Mouse (Mus musculus): ENCODE measurements at regions not wholly inside any gene's neighbourhood (a gene's known extent, or its start where the extent isn't known, plus 50 kb on each side); places are given as distances from the start of the nearest gene placed in this dataset.
A peak's percentile ranks its signal among the peaks of the same experiment; 100 is the strongest.

GRCm38 (mm10) chr11:86881710-86882109 is 74.2 kb upstream of the Dhx40 start:
- no peak for ATAC-seq

- no peak for ATAC-seq
Measured at GRCm38 (mm10) chr11:86879356-86879905, 71.9 kb upstream of the Dhx40 start.

GRCm38 (mm10) chr11:86878327-86879065 is 71.0 kb upstream of the Dhx40 start:
- no peak for ATAC-seq

DNA sequence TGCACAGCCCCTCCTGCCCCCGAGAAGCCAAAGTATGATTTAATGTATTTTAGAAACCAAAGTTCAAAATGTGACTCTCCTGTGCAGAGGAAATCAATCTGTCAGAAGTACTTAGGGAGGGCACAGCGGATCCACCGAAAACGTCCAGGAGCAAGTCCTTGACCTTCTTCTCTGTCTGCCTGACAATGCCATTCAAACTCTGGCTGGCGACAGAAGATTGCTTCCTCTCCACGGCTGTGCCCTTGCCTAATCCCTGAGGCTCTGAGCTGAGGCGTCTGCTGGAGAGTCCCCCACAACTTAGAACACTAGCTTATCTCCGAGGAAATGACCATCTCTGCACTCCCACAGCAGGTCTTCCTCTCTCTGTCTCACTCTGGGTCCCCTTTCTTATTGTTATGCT is 69.0 kb upstream of the Dhx40 start:
- no peak for ATAC-seq

GRCm38 (mm10) chr11:86875738-86876137 is 68.2 kb upstream of the Dhx40 start:
- no peak for ATAC-seq

DNA sequence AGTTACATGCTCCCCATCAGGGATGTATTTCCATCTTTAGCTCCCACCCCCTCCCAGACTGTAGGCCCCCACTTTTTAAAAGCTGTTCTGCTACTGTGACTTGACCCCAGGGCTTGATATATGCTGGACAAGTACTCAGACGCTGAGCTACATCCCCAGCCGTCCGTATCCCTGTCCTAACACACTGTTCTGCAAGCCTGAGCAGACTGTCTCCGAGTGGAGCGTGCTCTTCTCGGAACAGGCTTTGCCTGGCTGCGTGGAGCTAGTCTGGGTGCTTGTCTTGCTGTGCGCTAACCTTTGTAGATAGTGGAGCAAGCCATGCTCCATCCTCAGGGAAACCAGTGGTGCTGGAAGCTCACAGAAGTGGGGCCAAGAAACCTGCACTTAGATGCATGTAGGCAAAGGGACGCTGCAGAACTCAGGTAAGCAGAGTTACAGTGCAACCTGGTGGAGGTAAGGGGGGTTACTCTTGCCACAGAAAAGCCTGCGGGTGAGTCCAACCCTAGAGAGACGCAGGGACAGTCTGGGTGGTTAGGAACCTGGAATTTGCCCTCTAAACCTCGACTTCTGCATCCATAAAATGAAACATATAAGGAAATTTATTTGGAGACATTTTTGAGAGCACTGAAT is 67.2 kb upstream of the Dhx40 start:
- ATAC-seq, result no peak

DNA sequence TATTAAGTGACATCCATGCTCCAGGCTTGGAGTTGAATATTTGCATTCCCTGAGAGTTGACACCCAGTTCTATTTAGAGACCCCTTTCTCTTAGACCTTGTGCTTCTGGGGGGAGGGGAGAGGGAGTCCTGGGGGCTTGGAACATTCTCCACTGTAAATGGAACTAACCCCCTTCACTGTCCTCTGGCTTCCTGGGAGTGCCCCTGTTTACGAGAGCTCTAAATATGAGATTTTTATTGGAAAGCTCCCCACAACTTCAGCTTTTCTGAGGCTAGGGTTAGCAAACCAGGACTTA is 65.8 kb upstream of the Dhx40 start:
- ATAC-seq, result no peak

- peak; percentile 56 for ATAC-seq
Measured at GRCm38 (mm10) chr11:86872537-86873405, 65.2 kb upstream of the Dhx40 start.

DNA sequence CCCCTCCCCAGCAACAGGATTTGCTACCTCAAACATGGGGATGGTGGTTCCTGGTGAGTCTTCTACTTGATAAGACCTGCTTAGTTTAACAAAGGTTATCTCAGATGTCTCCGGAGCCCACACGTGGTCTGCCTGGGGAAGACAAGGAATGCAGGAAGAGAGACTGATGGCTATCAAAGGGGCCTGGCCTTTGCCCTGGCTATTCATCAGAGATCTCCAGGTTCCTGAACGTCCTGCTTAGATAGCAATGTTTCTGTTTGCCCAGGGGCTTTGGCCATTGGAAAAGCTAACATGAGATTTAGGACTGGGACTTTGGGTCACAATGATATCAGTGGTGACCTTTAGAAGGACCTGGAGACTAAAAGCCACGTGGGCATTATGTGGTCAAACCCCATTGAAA is 64.2 kb upstream of the Dhx40 start:
- ATAC-seq, result no peak

DNA sequence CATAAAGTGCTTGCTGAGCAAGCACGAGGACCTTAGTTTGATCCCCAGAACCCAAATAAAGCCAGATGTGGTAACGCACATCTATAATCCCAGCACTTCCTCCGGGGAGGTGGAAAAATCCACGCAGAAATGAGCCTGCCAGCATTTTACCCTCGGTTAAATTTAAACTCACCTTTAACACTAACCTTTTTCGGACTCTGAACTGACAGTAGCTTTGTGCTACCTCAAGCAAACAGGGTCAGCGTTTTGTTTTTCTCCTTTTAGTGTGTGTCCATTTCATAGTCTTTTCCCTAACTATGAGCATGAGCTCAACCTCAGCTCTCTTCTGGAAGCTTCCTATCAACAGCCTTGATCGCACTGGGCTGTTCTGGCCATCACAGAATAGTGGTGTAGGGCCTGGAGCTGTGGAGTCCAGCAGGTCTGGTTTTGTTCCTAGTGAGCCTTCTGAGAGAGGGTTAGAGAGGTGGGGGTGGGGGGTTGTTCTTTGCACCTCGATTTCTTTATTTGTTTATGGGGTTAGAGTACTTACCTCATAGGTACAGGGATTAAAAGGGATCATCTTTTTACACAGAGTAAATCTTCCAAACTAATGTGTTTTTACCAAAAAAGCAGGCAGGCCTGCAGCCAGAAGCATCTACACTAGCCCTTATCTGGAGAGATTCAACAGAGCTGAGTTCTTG is 63.1 kb upstream of the Dhx40 start:
- ATAC-seq, result no peak

DNA sequence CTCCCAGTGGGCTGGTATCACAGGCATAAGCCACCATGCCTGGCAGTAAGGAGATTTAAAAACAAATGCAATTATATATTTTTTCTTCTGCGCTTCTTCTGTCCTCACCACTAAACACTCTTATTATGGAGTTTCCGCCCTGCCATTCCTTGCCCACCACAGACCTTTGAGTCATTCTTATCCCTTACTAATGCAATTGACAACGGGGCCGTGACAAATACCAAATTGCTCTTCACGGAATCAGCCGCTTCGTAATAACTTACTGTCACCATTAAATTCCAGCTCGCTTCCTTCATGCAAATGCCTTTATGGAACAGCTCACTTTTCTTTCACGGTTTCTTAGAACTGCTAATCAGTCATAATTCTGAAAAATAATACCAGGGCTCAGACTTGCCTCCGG is 59.4 kb upstream of the Dhx40 start:
- ATAC-seq, result no peak

- no peak for ATAC-seq
Measured at GRCm38 (mm10) chr11:86859864-86860528, 52.5 kb upstream of the Dhx40 start.

DNA sequence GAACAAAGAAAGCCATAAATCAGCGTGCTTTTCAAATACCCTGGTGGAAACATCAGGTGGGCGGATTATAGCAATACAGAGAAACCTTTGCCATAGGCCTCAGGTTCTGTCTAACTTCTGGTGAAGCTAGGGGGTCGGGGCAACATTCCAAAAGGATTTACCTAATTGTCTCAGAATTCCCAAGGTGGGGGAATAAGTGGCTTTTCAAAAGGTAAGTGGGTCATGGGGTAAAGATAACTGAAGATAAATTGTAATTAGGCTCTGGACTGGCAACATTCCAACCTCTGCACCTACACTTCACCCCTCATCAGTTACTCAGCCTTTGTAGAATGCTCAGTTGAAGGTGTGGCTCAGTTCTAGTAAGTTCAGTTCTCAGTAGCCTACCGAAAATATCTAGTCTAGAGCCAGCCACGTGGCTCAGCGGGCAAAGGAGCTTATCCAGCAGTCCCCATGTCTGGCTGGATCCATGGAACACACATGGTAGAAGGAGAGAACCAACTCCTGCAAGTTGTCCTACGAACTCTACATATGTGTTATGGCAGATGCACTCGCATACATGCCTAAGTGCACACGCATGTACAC is 51.8 kb upstream of the Dhx40 start:
- no peak for ATAC-seq

- ATAC-seq, result no peak
Measured at GRCm38 (mm10) chr11:86858211-86858610, 50.7 kb upstream of the Dhx40 start.
